Mouse (Mus musculus) cerebellum, adult 11 months (tissue): ENCODE results near the gene Scn5a.

Experiments
- DNase-seq: peaks from one replicate; pipeline ENCODE4 v3.0.0; 2022

Gene Scn5a

GRCm38 (mm10) chr9:119445737-119446136 lies 133.1 kb downstream of the Scn5a start:
- DNase-seq: no peak

GRCm38 (mm10) chr9:119444738-119445429 lies 133.9 kb downstream of the Scn5a start, which contains the start of gene Exog:
Gene Exog (plus strand): TSS chr9:119444943.
- peak; percentile 99 for DNase-seq

GRCm38 (mm10) chr9:119438498-119439000 lies 140.3 kb downstream of the Scn5a start:
- DNase-seq: no peak

- DNase-seq: no peak
Measured at GRCm38 (mm10) chr9:119438065-119438464, 140.8 kb downstream of the Scn5a start.

- DNase-seq: no peak
Measured at GRCm38 (mm10) chr9:119435855-119436254, 143.0 kb downstream of the Scn5a start.
